Mouse (Mus musculus): ENCODE measurements around the gene Rhbdd2.

GRCm38 (mm10) chr5:135649309-135649633 lies 16.9 kb downstream of the Rhbdd2 start:
- no peak for TF ChIP-seq ZKSCAN1 (IDR thresholded peaks at IDR 0.05; ENCODE audit: borderline replicate concordance, low read depth, low read length)
- TF ChIP-seq EP300 (IDR thresholded peaks at IDR 0.05; ENCODE audit: low read length), result no peak
- TF ChIP-seq CTCF (conservative IDR thresholded peaks at IDR 0.05 in 1 of 2, IDR thresholded peaks at IDR 0.05 in 1 of 2; ENCODE audit: low read depth in 2 of 2, low read length in 2 of 2), result no peak
- no peak for TF ChIP-seq POLR2A (IDR thresholded peaks at IDR 0.05; ENCODE audit: low read depth, low read length)
- TF ChIP-seq TBP (conservative IDR thresholded peaks at IDR 0.05; ENCODE audit: low read depth, low read length), result no peak
- TF ChIP-seq BHLHE40 (IDR thresholded peaks at IDR 0.05; ENCODE audit: low read depth, low read length), result no peak
- no peak for TF ChIP-seq NELFE (IDR thresholded peaks at IDR 0.05; ENCODE audit: low read depth, low read length)
- no peak for TF ChIP-seq USF2 (conservative IDR thresholded peaks at IDR 0.05; ENCODE audit: low read depth, low read length)
- TF ChIP-seq ZNF384 (IDR thresholded peaks at IDR 0.05; ENCODE audit: low read depth, low read length), result no peak
- TF ChIP-seq IRF4 (IDR thresholded peaks at IDR 0.05; ENCODE audit: low read depth, low read length), result no peak
- TF ChIP-seq MAX (IDR thresholded peaks at IDR 0.05; ENCODE audit: low read length), result no peak
- TF ChIP-seq USF1 (IDR thresholded peaks at IDR 0.05; ENCODE audit: low read depth, low read length), result no peak
- TF ChIP-seq POLR2AphosphoS2 (IDR thresholded peaks at IDR 0.05; ENCODE audit: low read depth, low read length), result no peak
